Mouse (Mus musculus): ENCODE data around the gene Washc2. TPM values are rescaled to one million over a fixed set of nuclear protein-coding genes. Genes with fewer than 3 reads are reported as not detected.

The Washc2 gene
- polyA plus RNA-seq, 1 experiment from 2014 or later = 66.1 TPM

Other genes with a start within 250 kb of the Washc2 start
- gene Plxnd1, start 213.0 kb upstream of the Washc2 start, polyA plus RNA-seq (2015; fragmentation: Nextera tagmentation; extraction: Ambion mirVana) = 9.1 and 11.3 TPM in 2 replicates
- gene Tmcc1, start 14.6 kb upstream of the Washc2 start, polyA plus RNA-seq (2015; fragmentation: Nextera tagmentation; extraction: Ambion mirVana) = 34.4 and 35.0 TPM in 2 replicates
- gene Zfand4, start 56.2 kb downstream of the Washc2 start, polyA plus RNA-seq (2015; fragmentation: Nextera tagmentation; extraction: Ambion mirVana) = 7.0 and 8.3 TPM in 2 replicates
- gene March8, start 130.0 kb downstream of the Washc2 start, polyA plus RNA-seq (2015; fragmentation: Nextera tagmentation; extraction: Ambion mirVana) = 62.9 and 70.6 TPM in 2 replicates

Measured in hindbrain, embryonic 13.5 days (tissue).